Mouse (Mus musculus): ENCODE data around the gene Snx4. TPM values are rescaled to one million over a fixed set of nuclear protein-coding genes. Genes with fewer than 3 reads are reported as not detected.

Gene Snx4
- polyA plus RNA-seq, 1 experiment from 2014 or later, result 73.7 TPM

Other genes starting within 250 kb of the Snx4 start
- gene Iqcg, start 195.2 kb upstream of the Snx4 start, polyA plus RNA-seq (2014; fragmentation: Nextera tagmentation; extraction: Ambion mirVana), result 4.2 and 5.3 TPM in 2 replicates
- 746 and 852 TPM in 2 replicates for gene Rpl35a, start 195.0 kb upstream of the Snx4 start, polyA plus RNA-seq (2014; fragmentation: Nextera tagmentation; extraction: Ambion mirVana)
- gene Lmln, start 188.9 kb upstream of the Snx4 start, polyA plus RNA-seq (2014; fragmentation: Nextera tagmentation; extraction: Ambion mirVana), result 3.5 and 4.5 TPM in 2 replicates
- 26.2 and 26.7 TPM in 2 replicates for gene Osbpl11, start 66.4 kb upstream of the Snx4 start, polyA plus RNA-seq (2014; fragmentation: Nextera tagmentation; extraction: Ambion mirVana)
- gene Zfp148, start 129.4 kb downstream of the Snx4 start, polyA plus RNA-seq (2014; fragmentation: Nextera tagmentation; extraction: Ambion mirVana), result 52.7 and 54.1 TPM in 2 replicates

Data from forebrain, embryonic 11.5 days (tissue).